Mouse (Mus musculus): ENCODE data around the gene Krtdap. TPM values are rescaled to one million over a fixed set of nuclear protein-coding genes. Genes with fewer than 3 reads are reported as not detected.
"Not testable (repeated sequence)": the region's sequence is repeated elsewhere in the genome, so short reads cannot be mapped to it uniquely, and the experiment has no call there.

The Krtdap gene
- polyA plus RNA-seq, 1 experiment from 2014 or later = 12,744 TPM

DNA sequence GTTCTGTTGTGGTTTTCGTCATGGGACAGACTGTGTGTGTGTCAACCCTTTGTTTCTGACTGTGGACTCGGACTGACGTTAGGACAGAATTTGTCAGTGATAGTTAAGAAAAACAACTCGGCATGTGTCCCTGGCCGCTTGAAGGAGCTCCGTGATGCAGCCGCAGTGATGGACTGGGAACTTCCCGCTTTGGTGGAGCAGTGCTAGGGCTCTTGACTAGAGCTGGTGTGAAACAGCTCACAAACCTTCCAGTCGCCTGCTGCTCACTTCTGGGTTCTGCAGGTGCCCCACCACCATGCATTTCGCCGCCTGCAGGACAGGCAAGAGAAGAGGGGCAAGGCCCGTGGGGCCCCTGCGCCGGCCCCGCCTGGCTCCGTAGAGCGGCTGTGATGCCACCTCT is 44.6 kb downstream of the Krtdap start:
- Histone ChIP-seq H3K36me3 (ENCODE audit: control insufficient read depth, insufficient read depth, low read length) (no peaks in the 10 kb centered on the region), H3K4me3 (ENCODE audit: low read depth, low read length) (no peak overlapping the region), H3K9ac (ENCODE audit: low read length) (no peak overlapping the region), H3K9me3 (ENCODE audit: control insufficient read depth, low read length) (no peaks in the 10 kb centered on the region), H3K4me1 (replicated peaks; ENCODE audit: control insufficient read depth, insufficient read depth) (no peaks in the 10 kb centered on the region), H3K27ac (replicated peaks) (no peak overlapping the region), H3K4me2 (replicated peaks; ENCODE audit: low read depth) (no peak overlapping the region), H3K27me3 (ENCODE audit: control insufficient read depth, insufficient read depth, low read length) (no peaks in the 10 kb centered on the region)
- no peak for DNase-seq (ENCODE audit: low spot score)
- 74% methylated on average over 16 of the region's 17 CpGs for WGBS
- ATAC-seq (ENCODE audit: low FRiP score, low TSS enrichment) = no peak
- TF ChIP-seq CTCF (IDR thresholded peaks at IDR 0.05; ENCODE audit: low read depth) (no peak), EP300 (optimal IDR thresholded peaks at IDR 0.05) (no peak)

DNA sequence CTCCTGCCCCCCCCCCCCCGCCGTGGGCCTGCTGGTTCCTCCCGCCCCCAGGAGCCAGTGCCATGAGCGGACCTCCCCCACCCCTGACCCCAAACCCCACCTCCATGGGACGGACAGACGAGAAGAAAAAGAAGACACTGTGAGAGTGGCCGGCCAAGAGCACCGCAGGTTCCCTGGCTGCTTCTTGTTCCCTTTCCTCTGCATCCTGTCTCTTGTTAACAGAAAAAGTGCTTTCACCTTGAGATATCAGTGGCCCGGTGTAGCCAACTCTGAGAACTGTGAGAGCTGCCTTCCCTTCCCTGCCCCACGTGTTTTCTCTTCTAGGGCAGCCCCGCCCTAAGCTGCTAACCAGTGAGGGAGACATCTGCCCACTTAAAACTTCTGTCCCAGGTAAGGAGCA is 45.0 kb downstream of the Krtdap start:
- 32% methylated on average over 7 of the region's 11 CpGs for WGBS
- ATAC-seq (ENCODE audit: low FRiP score, low TSS enrichment); H3K4me3 ChIP-seq (ENCODE audit: low read depth, low read length); H3K4me1 ChIP-seq (replicated peaks; ENCODE audit: control insufficient read depth, insufficient read depth); H3K9me3 ChIP-seq (ENCODE audit: control insufficient read depth, low read length); H3K36me3 ChIP-seq (ENCODE audit: control insufficient read depth, insufficient read depth, low read length); H3K9ac ChIP-seq (ENCODE audit: low read length); H3K4me2 ChIP-seq (replicated peaks; ENCODE audit: low read depth); H3K27me3 ChIP-seq (ENCODE audit: control insufficient read depth, insufficient read depth, low read length); H3K27ac ChIP-seq (replicated peaks); DNase-seq (ENCODE audit: low spot score): not testable (repeated sequence)

DNA sequence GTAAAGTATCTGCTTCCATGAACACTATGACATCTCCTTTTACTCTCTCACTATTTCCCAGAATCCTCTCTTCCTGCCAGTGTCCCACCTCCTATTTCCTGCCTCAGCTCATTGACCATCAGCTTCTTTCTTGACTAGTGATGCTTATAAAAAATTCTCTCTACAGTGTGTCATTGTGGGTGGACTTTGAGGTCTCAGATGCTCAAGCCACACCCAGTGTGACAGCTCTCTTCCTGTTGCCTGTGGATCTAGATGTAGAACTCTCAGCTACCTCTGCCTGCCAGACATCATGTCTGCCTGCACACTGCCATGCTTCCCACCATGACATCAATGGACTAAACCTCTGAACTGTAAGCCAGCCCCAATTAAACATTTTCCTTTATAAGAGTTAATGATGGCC is 49.6 kb downstream of the Krtdap start:
- ATAC-seq (ENCODE audit: low FRiP score, low TSS enrichment) (no peak), DNase-seq (ENCODE audit: low spot score) (no peak)
- Histone ChIP-seq H3K9ac (ENCODE audit: low read length) (no peak overlapping the region), H3K4me3 (ENCODE audit: low read depth, low read length) (no peak overlapping the region), H3K4me1 (replicated peaks; ENCODE audit: control insufficient read depth, insufficient read depth) (no peaks in the 10 kb centered on the region), H3K27ac (replicated peaks) (no peak overlapping the region), H3K4me2 (replicated peaks; ENCODE audit: low read depth) (no peak overlapping the region), H3K27me3 (ENCODE audit: control insufficient read depth, insufficient read depth, low read length) (no peaks in the 10 kb centered on the region), H3K9me3 (ENCODE audit: control insufficient read depth, low read length) (no peaks in the 10 kb centered on the region), H3K36me3 (ENCODE audit: control insufficient read depth, insufficient read depth, low read length) (no peaks in the 10 kb centered on the region)
- TF ChIP-seq CTCF (IDR thresholded peaks at IDR 0.05; ENCODE audit: low read depth) = no peak
- no peak for TF ChIP-seq EP300 (optimal IDR thresholded peaks at IDR 0.05)

DNA sequence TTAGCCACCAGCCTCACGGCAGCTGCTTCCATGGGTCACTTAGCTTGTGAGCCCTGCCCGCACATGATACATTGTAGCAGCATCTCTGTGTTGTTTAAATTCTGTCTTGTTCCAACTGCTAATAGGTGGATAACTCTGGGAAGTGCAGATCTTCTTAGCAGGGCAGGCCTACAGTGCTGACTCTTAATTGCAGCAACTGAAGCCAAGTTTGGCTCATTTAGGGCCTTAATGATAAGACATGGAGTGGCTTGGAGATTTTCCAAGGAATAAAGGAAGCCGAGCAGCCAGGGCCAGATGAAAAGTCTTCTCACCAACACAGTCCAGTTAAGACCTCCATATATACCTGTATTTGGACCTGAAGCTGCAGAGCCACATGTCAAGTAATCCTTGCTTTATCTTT is 52.6 kb downstream of the Krtdap start:
- Histone ChIP-seq H3K27ac (replicated peaks) (no peak overlapping the region), H3K9me3 (ENCODE audit: control insufficient read depth, low read length) (no peaks in the 10 kb centered on the region), H3K27me3 (ENCODE audit: control insufficient read depth, insufficient read depth, low read length) (no peaks in the 10 kb centered on the region), H3K36me3 (ENCODE audit: control insufficient read depth, insufficient read depth, low read length) (no peaks in the 10 kb centered on the region), H3K9ac (ENCODE audit: low read length) (no peak overlapping the region), H3K4me1 (replicated peaks; ENCODE audit: control insufficient read depth, insufficient read depth) (no peaks in the 10 kb centered on the region), H3K4me2 (replicated peaks; ENCODE audit: low read depth) (no peak overlapping the region), H3K4me3 (ENCODE audit: low read depth, low read length) (no peak overlapping the region)
- no peak for TF ChIP-seq EP300 (optimal IDR thresholded peaks at IDR 0.05)
- TF ChIP-seq CTCF (IDR thresholded peaks at IDR 0.05; ENCODE audit: low read depth) = no peak
- DNase-seq (ENCODE audit: low spot score) (no peak), ATAC-seq (ENCODE audit: low FRiP score, low TSS enrichment) (no peak)
- 60% methylated on average over 3 of the region's 3 CpGs for WGBS

Other genes with a start within 250 kb of the Krtdap start
- 66.4 and 75.7 TPM in 2 replicates for gene Hspb6, start 235.7 kb upstream of the Krtdap start, polyA plus RNA-seq (2015; fragmentation: Nextera tagmentation; extraction: Ambion mirVana)
- gene Proser3, start 235.6 kb upstream of the Krtdap start, polyA plus RNA-seq (2015; fragmentation: Nextera tagmentation; extraction: Ambion mirVana) = 2.2 and 2.3 TPM in 2 replicates
- 30.2 and 30.9 TPM in 2 replicates for gene Lin37, start 228.1 kb upstream of the Krtdap start, polyA plus RNA-seq (2015; fragmentation: Nextera tagmentation; extraction: Ambion mirVana)
- gene U2af1l4, start 224.6 kb upstream of the Krtdap start, polyA plus RNA-seq (2015; fragmentation: Nextera tagmentation; extraction: Ambion mirVana) = 60.5 and 63.9 TPM in 2 replicates
- gene Gm49396, start 224.6 kb upstream of the Krtdap start, polyA plus RNA-seq (2015; fragmentation: Nextera tagmentation; extraction: Ambion mirVana) = 2.5 and 2.6 TPM in 2 replicates
- gene Psenen, start 224.3 kb upstream of the Krtdap start, polyA plus RNA-seq (2015; fragmentation: Nextera tagmentation; extraction: Ambion mirVana) = 185 and 197 TPM in 2 replicates
- 1.3 and 1.4 TPM in 2 replicates for gene Igflr1, start 222.5 kb upstream of the Krtdap start, polyA plus RNA-seq (2015; fragmentation: Nextera tagmentation; extraction: Ambion mirVana)
- 3.3 and 3.7 TPM in 2 replicates for gene Kmt2b, start 199.2 kb upstream of the Krtdap start, polyA plus RNA-seq (2015; fragmentation: Nextera tagmentation; extraction: Ambion mirVana)
- gene Zbtb32, start 189.0 kb upstream of the Krtdap start, polyA plus RNA-seq (2015; fragmentation: Nextera tagmentation; extraction: Ambion mirVana) = 1.6 and 1.8 TPM in 2 replicates
- gene Upk1a, start 175.0 kb upstream of the Krtdap start, polyA plus RNA-seq (2015; fragmentation: Nextera tagmentation; extraction: Ambion mirVana) = 0.71 and 0.92 TPM in 2 replicates
- gene Cox6b1, start 161.7 kb upstream of the Krtdap start, polyA plus RNA-seq (2015; fragmentation: Nextera tagmentation; extraction: Ambion mirVana) = 1,340 and 1,422 TPM in 2 replicates
- gene Etv2, start 152.0 kb upstream of the Krtdap start, polyA plus RNA-seq (2015; fragmentation: Nextera tagmentation; extraction: Ambion mirVana) = not detected in 2 replicates
- gene Rbm42, start 137.6 kb upstream of the Krtdap start, polyA plus RNA-seq (2015; fragmentation: Nextera tagmentation; extraction: Ambion mirVana) = 88.1 and 93.2 TPM in 2 replicates
- 10.8 and 11.7 TPM in 2 replicates for gene Haus5, start 122.9 kb upstream of the Krtdap start, polyA plus RNA-seq (2015; fragmentation: Nextera tagmentation; extraction: Ambion mirVana)
- gene Pmis2, start 116.3 kb upstream of the Krtdap start, polyA plus RNA-seq (2015; fragmentation: Nextera tagmentation; extraction: Ambion mirVana) = 0.21 TPM in 1 of 2 replicates, not detected in the other
- 54.4 and 61.2 TPM in 2 replicates for gene 2200002J24Rik, start 89.0 kb upstream of the Krtdap start, polyA plus RNA-seq (2015; fragmentation: Nextera tagmentation; extraction: Ambion mirVana)
- gene Atp4a, start 75.7 kb upstream of the Krtdap start, polyA plus RNA-seq (2015; fragmentation: Nextera tagmentation; extraction: Ambion mirVana) = 601 and 695 TPM in 2 replicates
- 210 and 221 TPM in 2 replicates for gene Tmem147, start 58.4 kb upstream of the Krtdap start, polyA plus RNA-seq (2015; fragmentation: Nextera tagmentation; extraction: Ambion mirVana)
- gene Gapdhs, start 44.2 kb upstream of the Krtdap start, polyA plus RNA-seq (2015; fragmentation: Nextera tagmentation; extraction: Ambion mirVana) = 0.27 and 0.30 TPM in 2 replicates
- gene Sbsn, start 36.4 kb upstream of the Krtdap start, polyA plus RNA-seq (2015; fragmentation: Nextera tagmentation; extraction: Ambion mirVana) = 438 and 453 TPM in 2 replicates
- 1,959 and 2,038 TPM in 2 replicates for gene Dmkn, start 24.1 kb upstream of the Krtdap start, polyA plus RNA-seq (2015; fragmentation: Nextera tagmentation; extraction: Ambion mirVana)
- 1.7 TPM in 2 replicates for gene Ffar2, start 35.9 kb downstream of the Krtdap start, polyA plus RNA-seq (2015; fragmentation: Nextera tagmentation; extraction: Ambion mirVana)
- gene Ffar3, start 68.3 kb downstream of the Krtdap start, polyA plus RNA-seq (2015; fragmentation: Nextera tagmentation; extraction: Ambion mirVana) = 0.22 and 0.30 TPM in 2 replicates
- gene Ffar1, start 73.7 kb downstream of the Krtdap start, polyA plus RNA-seq (2015; fragmentation: Nextera tagmentation; extraction: Ambion mirVana) = 0.04 and 0.06 TPM in 2 replicates
- 0.05 and 0.07 TPM in 2 replicates for gene Cd22, start 92.4 kb downstream of the Krtdap start, polyA plus RNA-seq (2015; fragmentation: Nextera tagmentation; extraction: Ambion mirVana)
- 0.33 and 0.36 TPM in 2 replicates for gene Mag, start 127.0 kb downstream of the Krtdap start, polyA plus RNA-seq (2015; fragmentation: Nextera tagmentation; extraction: Ambion mirVana)
- 0.52 and 0.54 TPM in 2 replicates for gene Hamp2, start 136.8 kb downstream of the Krtdap start, polyA plus RNA-seq (2015; fragmentation: Nextera tagmentation; extraction: Ambion mirVana)
- 0.45 and 1.6 TPM in 2 replicates for gene Hamp, start 156.1 kb downstream of the Krtdap start, polyA plus RNA-seq (2015; fragmentation: Nextera tagmentation; extraction: Ambion mirVana)
- 12.0 and 14.2 TPM in 2 replicates for gene Usf2, start 168.9 kb downstream of the Krtdap start, polyA plus RNA-seq (2015; fragmentation: Nextera tagmentation; extraction: Ambion mirVana)
- 101 and 111 TPM in 2 replicates for gene Lsr, start 185.6 kb downstream of the Krtdap start, polyA plus RNA-seq (2015; fragmentation: Nextera tagmentation; extraction: Ambion mirVana)
- 5.3 and 5.7 TPM in 2 replicates for gene Fam187b, start 185.9 kb downstream of the Krtdap start, polyA plus RNA-seq (2015; fragmentation: Nextera tagmentation; extraction: Ambion mirVana)

Data from stomach, postnatal 0 days (tissue).